Mouse (Mus musculus) stomach, embryonic 14.5 days (tissue): ENCODE measurements around the gene Sec23ip. TPM values are rescaled to one million over a fixed set of nuclear protein-coding genes. Genes with fewer than 3 reads are reported as not detected.
A peak's percentile ranks its signal among the peaks of the same experiment; 100 is the strongest.
"Not testable (repeated sequence)": the region's sequence is repeated elsewhere in the genome, so short reads cannot be mapped to it uniquely, and the experiment has no call there.

Experiments used
- ATAC-seq: fragments of 200-750 bp; cut with Nextera tagmentation; 2 replicates; pipeline ENCODE4 v1.8.0; 2017; ENCODE audit warnings: low read depth, moderate TSS enrichment; ENCODE audit not compliant: insufficient number of reproducible peaks, insufficient read depth, low FRiP score
- H3K27ac ChIP-seq: fragments of 300-500 bp; sonication (generic); 2 replicates; pipeline ENCODE4 v1.5.1; 2014; ENCODE audit warnings: mild to moderate bottlenecking, low read length, moderate library complexity, mixed read lengths
- H3K27me3 ChIP-seq: fragments of 300-500 bp; sonication (generic); 2 replicates; pipeline ENCODE4 v1.6.1; 2014; ENCODE audit warnings: low read length, control low read depth, mixed read lengths; ENCODE audit not compliant: control insufficient read depth, insufficient read depth
- H3K36me3 ChIP-seq: fragments of 300-500 bp; sonication (generic); 2 replicates; pipeline ENCODE4 v1.6.1; 2014; ENCODE audit warnings: mild to moderate bottlenecking, control low read depth, low read length, moderate library complexity, mixed read lengths; ENCODE audit not compliant: control insufficient read depth, insufficient read depth
- H3K4me1 ChIP-seq: fragments of 300-500 bp; sonication (generic); 2 replicates; pipeline ENCODE4 v1.6.1; 2014; ENCODE audit warnings: low read length, control low read depth, mixed read lengths; ENCODE audit not compliant: control insufficient read depth, insufficient read depth
- H3K4me2 ChIP-seq: fragments of 300-500 bp; sonication (generic); replicated peaks from 2 replicates; pipeline ENCODE4 v1.6.1; 2014; ENCODE audit warnings: low read depth, low read length, control low read depth
- H3K4me3 ChIP-seq: fragments of 300-500 bp; sonication (generic); 2 replicates; pipeline ENCODE4 v1.5.1; 2014; ENCODE audit warnings: low read depth, low read length, control low read depth
- H3K9ac ChIP-seq: fragments of 300-500 bp; sonication (generic); replicated peaks from 2 replicates; pipeline ENCODE4 v1.6.1; 2014; ENCODE audit warnings: low read depth, mild to moderate bottlenecking, control low read depth, low read length, moderate library complexity, mixed read lengths
- H3K9me3 ChIP-seq: fragments of 300-500 bp; sonication (generic); 2 replicates; pipeline ENCODE4 v1.6.1; 2016; ENCODE audit warnings: low read depth, low read length, control low read depth; ENCODE audit not compliant: control insufficient read depth
- WGBS: fragments of 180-500 bp; shearing (Covaris S2); extraction: QIAGEN DNeasy Blood & Tissue Kit; methylation state at CpG from one replicate; pipeline ENCODE4 v1.1.7; 2014; 5-methylcytosine and 5-hydroxymethylcytosine counted together
- polyA plus RNA-seq: library from polyadenylated mRNA; unstranded; fragments of >200 nt; fragmentation: Nextera tagmentation; extraction: Ambion mirVana; gene quantifications from 2 replicates; pipeline ENCODE4 v1.2.1, GENCODE M21; 2014

Gene Sec23ip
- polyA plus RNA-seq = 32.2 and 33.5 TPM in 2 replicates

- ATAC-seq = peak; percentile 88
- H3K27me3 ChIP-seq = no peaks in the 10 kb centered on the region
- H3K9ac ChIP-seq = peak within 1 kb of the TSS; percentile 88
- no peaks in the 10 kb centered on the region for H3K9me3 ChIP-seq
- no peak within 1 kb of the TSS for H3K27ac ChIP-seq
- H3K4me3 ChIP-seq = peak within 1 kb of the TSS; percentile 82
- H3K4me1 ChIP-seq = peaks cover 15% of the 10 kb centered on the region
- H3K36me3 ChIP-seq = peaks cover under 1% of the 10 kb centered on the region; the same call in 1 of the 2 replicates
- H3K4me2 ChIP-seq = peak within 1 kb of the TSS; percentile 61
- WGBS = under 1% methylated on average over 55 of the region's 55 CpGs
These were observed at the start of gene Sec23ip for GRCm38 (mm10) chr7:128744684-128745485. Sec23ip (plus strand) TSS chr7:128744943.

GRCm38 (mm10) chr7:128699959-128700358, 44.8 kb upstream of the Sec23ip start:
- WGBS = 80% methylated on average over 6 of the region's 6 CpGs

GRCm38 (mm10) chr7:128705735-128706134, 39.0 kb upstream of the Sec23ip start:
- H3K36me3 ChIP-seq = peaks cover 81% of the 10 kb centered on the region
- no peak overlapping the region for H3K27ac ChIP-seq
- H3K4me1 ChIP-seq = no peaks in the 10 kb centered on the region
- 27% methylated on average over 4 of the region's 4 CpGs for WGBS
- H3K9me3 ChIP-seq = no peaks in the 10 kb centered on the region
- no peak overlapping the region for H3K4me3 ChIP-seq
- H3K27me3 ChIP-seq = no peaks in the 10 kb centered on the region
- no peak overlapping the region for H3K4me2 ChIP-seq
- no peak overlapping the region for H3K9ac ChIP-seq
- peak; percentile 75; the same call in 1 of the 2 replicates for ATAC-seq

More at GRCm38 (mm10) chr7:128699959-128700358, 44.8 kb upstream of the Sec23ip start:
- not testable (repeated sequence) for H3K4me2 ChIP-seq, H3K9me3 ChIP-seq, H3K9ac ChIP-seq, ATAC-seq, H3K27me3 ChIP-seq, H3K27ac ChIP-seq, H3K4me1 ChIP-seq, H3K4me3 ChIP-seq
- peaks cover 62% of the 10 kb centered on the region for H3K36me3 ChIP-seq

- WGBS = 76% methylated on average over 4 of the region's 4 CpGs
- H3K36me3 ChIP-seq = peaks cover 58% of the 10 kb centered on the region
- no peak overlapping the region for H3K27ac ChIP-seq
- no peak for ATAC-seq
- H3K9ac ChIP-seq = no peak overlapping the region
- H3K4me2 ChIP-seq = no peak overlapping the region
- H3K27me3 ChIP-seq = no peaks in the 10 kb centered on the region
- no peaks in the 10 kb centered on the region for H3K9me3 ChIP-seq
- no peak overlapping the region for H3K4me3 ChIP-seq
- no peaks in the 10 kb centered on the region for H3K4me1 ChIP-seq
These were observed 26.8 kb upstream of the Sec23ip start for GRCm38 (mm10) chr7:128717991-128718390.

GRCm38 (mm10) chr7:128724761-128725160, 20.0 kb upstream of the Sec23ip start:
- Histone ChIP-seq H3K4me1 (0 out of 2 replicates have a peak, but pooled peaks cover 3% of the 10 kb centered on the region), H3K9me3 (no peaks in the 10 kb centered on the region), H3K36me3 (peaks cover 12% of the 10 kb centered on the region), H3K27ac (no peak overlapping the region), H3K27me3 (no peaks in the 10 kb centered on the region), H3K4me3 (no peak overlapping the region), H3K4me2 (no peak overlapping the region), H3K9ac (no peak overlapping the region)
- WGBS = 42% methylated on average over 4 of the region's 4 CpGs
- ATAC-seq = peak; percentile 85

GRCm38 (mm10) chr7:128725189-128725588, 19.6 kb upstream of the Sec23ip start:
- 82% methylated on average over 9 of the region's 9 CpGs for WGBS
- no peak overlapping the region for H3K4me3 ChIP-seq
- no peak overlapping the region for H3K9ac ChIP-seq
- no peak overlapping the region for H3K4me2 ChIP-seq
- H3K9me3 ChIP-seq = no peaks in the 10 kb centered on the region
- no peak for ATAC-seq
- 0 out of 2 replicates have a peak, but pooled peaks cover 3% of the 10 kb centered on the region for H3K4me1 ChIP-seq
- H3K36me3 ChIP-seq = peaks cover 9% of the 10 kb centered on the region
- H3K27ac ChIP-seq = no peak overlapping the region
- H3K27me3 ChIP-seq = no peaks in the 10 kb centered on the region

GRCm38 (mm10) chr7:128726999-128727398, 17.7 kb upstream of the Sec23ip start:
- Histone ChIP-seq H3K9ac (no peak overlapping the region), H3K36me3 (peaks cover 3% of the 10 kb centered on the region), H3K27me3 (no peaks in the 10 kb centered on the region), H3K4me2 (no peak overlapping the region), H3K4me3 (no peak overlapping the region), H3K4me1 (peaks cover 6% of the 10 kb centered on the region; the same call in 1 of the 2 replicates), H3K27ac (no peak overlapping the region), H3K9me3 (no peaks in the 10 kb centered on the region)
- WGBS = 73% methylated on average over 10 of the region's 10 CpGs
- ATAC-seq = no peak

- no peak overlapping the region for H3K4me3 ChIP-seq
- H3K27ac ChIP-seq = no peak overlapping the region
- WGBS = 51% methylated on average over 5 of the region's 5 CpGs
- H3K9me3 ChIP-seq = no peaks in the 10 kb centered on the region
- peaks cover 10% of the 10 kb centered on the region for H3K4me1 ChIP-seq
- H3K4me2 ChIP-seq = no peak overlapping the region
- peaks cover 2% of the 10 kb centered on the region for H3K36me3 ChIP-seq
- H3K27me3 ChIP-seq = no peaks in the 10 kb centered on the region
- no peak; the same call in 1 of the 2 replicates for ATAC-seq
- H3K9ac ChIP-seq = no peak overlapping the region
These were observed 17.0 kb upstream of the Sec23ip start for GRCm38 (mm10) chr7:128727701-128728100.
